Mouse (Mus musculus) layer of hippocampus, adult 8-10 months (tissue): Measurements from ENCODE around the gene Zgrf1. TPM values are rescaled to one million over a fixed set of nuclear protein-coding genes. Genes with fewer than 3 reads are reported as not detected.

ENCODE experiments used
- DNase-seq, 2 experiments: peaks; one replicate each; pipeline ENCODE4 v3.0.0; 2022; ENCODE audit warnings: low spot score in 2 of 2
- total RNA-seq, 4 experiments: library from RNA; stranded (reverse); gene quantifications; 2 replicates each; pipeline ENCODE4 v1.2.4; 2022

Zgrf1 gene
- total RNA-seq, 4 experiments from 2014 or later = 2.4 to 4.0 (median 2.7) TPM

DNA sequence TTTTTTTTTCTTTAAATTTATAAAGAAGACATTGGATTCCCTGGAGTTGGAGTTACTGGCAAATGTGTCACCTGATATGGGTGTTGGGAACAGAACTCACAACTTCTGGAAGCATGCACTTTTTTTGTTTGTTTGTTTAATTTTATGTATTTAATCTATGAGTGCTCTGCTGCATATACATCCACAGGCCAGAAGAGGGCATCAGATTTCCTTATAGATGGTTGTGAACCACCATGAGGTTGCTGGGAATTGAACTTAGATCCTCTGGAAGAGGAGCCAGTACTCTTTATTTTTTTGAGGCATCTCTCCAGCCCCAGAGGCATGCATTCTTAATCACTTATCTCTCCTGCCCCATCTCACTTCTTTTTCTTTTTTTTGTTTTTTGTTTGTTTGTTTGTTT is 4.9 kb downstream of the Zgrf1 start:
- no peak for DNase-seq

- DNase-seq = no peak
These were observed 9.7 kb downstream of the Zgrf1 start for GRCm38 (mm10) chr3:127562974-127563373.

DNA sequence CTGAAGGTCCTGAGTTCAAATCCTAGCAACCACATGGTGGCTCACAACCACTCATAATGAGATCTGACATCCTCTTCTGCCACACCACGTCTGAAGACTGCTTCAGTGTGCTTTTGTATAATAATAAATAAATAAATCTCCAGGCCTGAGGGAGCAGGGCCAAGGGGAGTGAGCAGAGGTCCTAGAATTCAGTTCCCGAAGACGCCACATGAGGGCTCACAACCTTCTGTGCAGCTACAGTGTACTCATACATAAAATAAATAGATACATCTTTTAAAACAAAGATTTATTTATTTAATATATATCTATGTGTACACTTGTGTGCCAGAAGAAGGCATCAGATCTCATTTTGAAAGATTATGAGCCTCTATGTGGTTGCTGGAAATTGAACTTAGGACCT is 11.8 kb downstream of the Zgrf1 start:
- no peak for DNase-seq

GRCm38 (mm10) chr3:127572557-127572956 is 19.3 kb downstream of the Zgrf1 start:
- DNase-seq = peak; percentile 12 to 36

DNA sequence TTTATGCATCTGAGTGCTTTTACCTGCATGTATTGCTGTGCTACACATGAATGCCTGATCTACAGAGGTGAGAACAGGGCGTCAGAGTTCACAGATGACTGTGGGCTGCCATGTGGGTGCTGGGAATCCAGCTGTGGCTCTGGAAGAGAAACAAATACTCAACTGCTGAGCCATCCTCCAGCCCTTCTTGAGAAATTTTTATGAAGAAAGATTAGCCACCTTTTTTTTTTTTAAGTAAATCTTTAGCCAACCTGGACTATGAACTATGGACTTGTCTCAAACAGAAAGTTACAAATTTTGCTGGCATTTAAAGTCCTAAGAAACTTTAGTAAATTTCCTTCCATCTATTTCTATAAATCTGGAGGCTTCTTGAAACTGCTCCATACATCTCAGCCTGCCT is 43.8 kb downstream of the Zgrf1 start:
- no peak for DNase-seq

GRCm38 (mm10) chr3:127608109-127608508 is 54.8 kb downstream of the Zgrf1 start:
- DNase-seq = no peak

GRCm38 (mm10) chr3:127625296-127625695 is 72.0 kb downstream of the Zgrf1 start:
- DNase-seq = no peak

- no peak for DNase-seq
These were observed 72.6 kb downstream of the Zgrf1 start for GRCm38 (mm10) chr3:127625701-127626399.

GRCm38 (mm10) chr3:127626524-127626923 is 73.2 kb downstream of the Zgrf1 start:
- DNase-seq = no peak

DNA sequence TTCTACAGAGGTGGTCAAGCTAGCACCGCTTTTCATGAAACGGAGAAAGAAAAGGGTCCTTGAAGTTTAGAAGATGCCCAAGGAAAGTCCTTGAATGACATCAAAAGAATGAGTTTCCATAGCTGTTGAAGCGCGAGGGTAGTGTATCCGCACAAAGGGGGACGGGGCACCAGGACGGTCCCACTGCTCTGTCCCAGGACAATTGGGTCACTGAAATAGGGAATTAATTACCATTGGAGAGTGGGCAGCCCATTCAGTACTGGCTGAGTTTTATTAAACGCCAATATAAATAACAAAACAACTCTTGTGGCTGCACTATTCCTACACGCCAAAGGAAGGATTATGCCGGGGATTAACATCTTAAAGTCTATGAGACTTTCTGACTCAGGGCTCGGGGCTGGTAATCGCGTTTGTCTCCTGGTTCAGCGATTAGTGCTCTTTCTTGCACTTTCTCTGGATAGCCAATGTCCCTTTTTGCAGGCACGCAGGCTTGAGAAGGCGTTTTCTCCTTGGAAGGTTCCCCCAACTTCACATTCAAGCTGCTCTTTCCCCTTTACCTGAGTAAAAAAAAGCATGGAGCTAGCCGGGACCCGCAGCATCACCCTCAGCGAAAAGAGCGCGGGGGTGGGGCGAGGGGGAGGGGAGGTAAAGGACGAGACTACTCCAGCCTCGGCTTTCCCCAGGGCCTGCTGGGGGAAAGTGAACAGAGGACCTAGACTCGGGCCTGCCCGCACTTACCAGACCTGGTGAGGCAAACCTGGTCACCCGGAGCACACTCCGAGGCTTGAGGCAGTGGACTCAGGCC is 74.1 kb downstream of the Zgrf1 start:
- DNase-seq = no peak

GRCm38 (mm10) chr3:127627956-127628310 is 74.6 kb downstream of the Zgrf1 start:
- no peak for DNase-seq

GRCm38 (mm10) chr3:127628311-127629184 is 75.3 kb downstream of the Zgrf1 start:
- no peak for DNase-seq

DNA sequence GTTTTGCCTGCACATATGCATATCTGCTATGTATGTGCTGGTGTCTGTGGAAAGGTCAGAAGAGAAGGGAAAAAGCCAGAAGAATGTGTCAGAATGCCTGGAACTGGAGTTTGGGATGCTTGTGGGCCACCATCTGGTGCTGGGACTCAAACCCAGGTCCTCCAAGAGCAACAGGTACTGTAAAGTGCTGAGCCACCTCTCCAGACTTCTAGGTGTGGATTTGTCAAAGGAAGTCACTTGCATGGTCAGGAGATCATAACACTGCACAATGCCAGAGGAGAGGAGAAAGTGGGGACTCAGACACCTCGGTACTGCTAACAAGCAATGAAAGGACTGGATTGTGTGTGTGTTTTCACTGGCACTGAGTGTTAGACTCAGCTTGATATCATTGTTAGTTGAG is 76.9 kb downstream of the Zgrf1 start:
- DNase-seq = no peak

GRCm38 (mm10) chr3:127630735-127631372 is 77.6 kb downstream of the Zgrf1 start:
- no peak for DNase-seq

GRCm38 (mm10) chr3:127631582-127631981 is 78.3 kb downstream of the Zgrf1 start:
- no peak for DNase-seq

- no peak for DNase-seq
These were observed 79.2 kb downstream of the Zgrf1 start for GRCm38 (mm10) chr3:127632531-127632930.

GRCm38 (mm10) chr3:127633080-127634032 is 80.1 kb downstream of the Zgrf1 start, which contains the start of gene Neurog2:
Gene Neurog2 (plus strand): TSS chr3:127633135.
- DNase-seq = no peak

GRCm38 (mm10) chr3:127634101-127634983 is 81.1 kb downstream of the Zgrf1 start:
- DNase-seq = peak in 1 of 2 experiments; percentile 52

- DNase-seq = no peak
These were observed 81.7 kb downstream of the Zgrf1 start for GRCm38 (mm10) chr3:127634984-127635349.
